Mouse (Mus musculus) ES-Bruce4 (cell line): ENCODE measurements around the gene Sv2a. TPM values are rescaled to one million over a fixed set of nuclear protein-coding genes. Genes with fewer than 3 reads are reported as not detected.
"Not testable (repeated sequence)": the region's sequence is repeated elsewhere in the genome, so short reads cannot be mapped to it uniquely, and the experiment has no call there.

Experiments used
- H3K27ac ChIP-seq: 2 replicates; pipeline ENCODE4 v1.5.1; 2012; ENCODE audit warnings: low read length, inconsistent platforms; ENCODE audit not compliant: insufficient read depth
- H3K27me3 ChIP-seq: 2 replicates; pipeline ENCODE4 v1.6.1; 2012; ENCODE audit warnings: mild to moderate bottlenecking, low read length, inconsistent platforms; ENCODE audit not compliant: control insufficient read depth, poor library complexity, insufficient read depth, severe bottlenecking
- H3K36me3 ChIP-seq: 2 replicates; pipeline ENCODE4 v1.6.1; 2012; ENCODE audit warnings: inconsistent platforms, mild to moderate bottlenecking, low read length, moderate library complexity; ENCODE audit not compliant: control insufficient read depth, poor library complexity, insufficient read depth, severe bottlenecking
- H3K4me1 ChIP-seq: one replicate; pipeline ENCODE4 v1.8.1; 2011; ENCODE audit warnings: low read length; ENCODE audit not compliant: control insufficient read depth, insufficient read depth
- H3K4me3 ChIP-seq: 2 replicates; pipeline ENCODE4 v1.5.1; 2011; ENCODE audit warnings: low read depth, mild to moderate bottlenecking, low read length
- H3K9ac ChIP-seq: 2 replicates; pipeline ENCODE4 v1.6.1; 2012; ENCODE audit warnings: low read depth, mild to moderate bottlenecking, inconsistent platforms; ENCODE audit not compliant: poor library complexity, severe bottlenecking
- H3K9me3 ChIP-seq: replicated peaks from 2 replicates; pipeline ENCODE4 v1.6.1; 2012; ENCODE audit warnings: mild to moderate bottlenecking, low read length, inconsistent platforms; ENCODE audit not compliant: control insufficient read depth, poor library complexity, insufficient read depth, severe bottlenecking
- CTCF ChIP-seq: IDR thresholded peaks from one replicate; pipeline ENCODE4 v1.8.1; 2011; ENCODE audit warnings: low read depth, low read length
- EP300 ChIP-seq: IDR thresholded peaks from 2 replicates; pipeline ENCODE4 v1.6.1; 2011; ENCODE audit warnings: low read depth, low read length; ENCODE audit not compliant: insufficient read depth
- POLR2A ChIP-seq: IDR thresholded peaks from one replicate; pipeline ENCODE4 v1.8.1; 2011; ENCODE audit warnings: low read length; ENCODE audit not compliant: insufficient read depth
- polyA plus RNA-seq: library from polyadenylated mRNA; stranded (reverse); fragments of >200 nt; gene quantifications from 2 replicates; pipeline ENCODE4 v1.2.4, GENCODE M21; 2011; ENCODE audit warnings: low read depth; ENCODE audit not compliant: missing spikeins, insufficient read depth, insufficient read length

The Sv2a gene
- polyA plus RNA-seq, 1 experiment, result 4.9 TPM

DNA sequence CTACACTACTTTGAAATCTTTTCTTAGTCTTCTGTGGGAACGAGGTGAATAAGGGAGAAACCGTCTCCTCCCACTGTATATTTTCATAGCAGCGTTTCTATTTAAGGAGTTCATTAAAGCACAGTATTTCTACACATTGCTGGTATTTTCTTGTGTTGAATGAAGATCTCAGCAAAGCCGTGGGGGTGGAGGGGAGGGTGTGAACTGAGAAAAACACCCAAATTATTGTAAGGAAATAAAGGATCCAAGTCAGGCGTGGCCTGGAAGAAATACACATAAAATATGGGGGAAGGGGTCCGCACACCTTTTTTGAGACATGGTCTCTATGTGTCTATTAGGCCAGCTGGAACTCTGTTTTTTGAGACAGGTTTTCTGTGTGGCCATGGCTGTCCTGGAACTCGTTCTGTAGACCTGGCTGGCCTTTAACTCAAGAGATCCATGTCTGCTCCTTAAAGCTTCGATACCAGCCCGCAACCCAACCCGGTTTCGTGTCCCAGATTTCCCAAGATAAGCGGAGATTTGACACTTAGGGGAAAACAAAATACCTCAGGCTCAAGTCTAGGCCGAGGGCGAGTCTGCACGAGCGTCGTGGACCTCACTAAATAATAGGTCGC lies 9.3 kb upstream of the Sv2a start:
- peak overlapping the region; percentile 93 for H3K4me3 ChIP-seq
- no peaks in the 10 kb centered on the region for H3K27me3 ChIP-seq
- no peak for TF ChIP-seq CTCF
- peak overlapping the region; percentile 62 for H3K9ac ChIP-seq
- H3K9me3 ChIP-seq, result no peaks in the 10 kb centered on the region
- peaks cover 29% of the 10 kb centered on the region for H3K36me3 ChIP-seq
- peaks cover 5% of the 10 kb centered on the region for H3K4me1 ChIP-seq
- H3K27ac ChIP-seq, result peak overlapping the region; percentile 85

DNA sequence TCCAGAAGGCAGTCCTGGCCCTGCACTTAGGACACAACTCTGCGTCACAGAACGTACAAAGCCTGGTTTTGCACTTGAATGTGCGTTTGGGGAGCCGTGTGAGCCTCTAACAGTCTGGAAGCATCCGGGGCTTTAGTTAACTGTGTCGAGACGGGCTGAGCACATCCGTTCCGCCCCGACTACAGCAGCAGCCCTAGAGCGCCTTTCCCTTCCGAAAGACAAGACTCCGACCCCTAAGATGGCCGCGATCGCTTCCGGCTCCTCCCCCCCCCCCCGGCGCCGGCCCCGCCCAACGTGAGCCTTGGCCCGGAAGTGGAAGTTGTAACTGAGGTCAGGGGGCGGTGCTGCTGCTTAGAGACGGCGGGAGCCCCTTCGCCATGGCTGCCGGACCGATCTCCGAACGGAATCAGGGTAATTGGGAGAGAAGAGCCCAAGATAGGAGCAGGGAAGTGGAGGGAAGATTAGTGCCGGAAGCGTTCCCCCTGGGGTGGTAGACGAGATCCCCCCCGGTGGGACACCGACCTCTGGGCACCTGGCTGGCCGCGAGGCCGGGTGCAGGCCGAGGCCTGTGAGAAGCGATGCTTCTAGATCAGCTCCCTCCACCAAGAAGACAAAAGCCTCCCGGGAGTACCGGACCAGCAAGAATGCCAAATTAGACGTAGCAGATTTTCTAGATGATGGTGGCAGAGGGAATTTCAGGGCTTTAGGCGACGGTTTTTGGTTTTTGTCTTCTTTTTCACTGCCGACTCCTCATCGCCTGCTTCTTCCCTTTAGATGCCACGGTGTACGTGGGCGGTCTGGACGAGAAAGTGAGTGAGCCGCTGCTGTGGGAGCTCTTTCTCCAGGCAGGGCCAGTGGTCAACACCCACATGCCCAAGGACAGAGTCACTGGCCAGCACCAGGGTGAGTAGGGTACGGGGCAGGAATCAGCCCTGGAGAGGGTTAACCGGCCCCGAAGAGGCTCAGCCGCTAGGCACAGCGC lies 8.5 kb upstream of the Sv2a start, which contains the start of gene Sf3b4:
Gene Sf3b4 (plus strand): TSS at position 136 of the 982 bp plus-strand sequence.
- Histone ChIP-seq H3K4me3 (peak within 1 kb of the TSS; percentile 93), H3K4me1 (peaks cover 5% of the 10 kb centered on the region), H3K27me3 (no peaks in the 10 kb centered on the region), H3K27ac (peak within 1 kb of the TSS; percentile 85), H3K9ac (peak within 1 kb of the TSS; percentile 62), H3K9me3 (no peaks in the 10 kb centered on the region), H3K36me3 (peaks cover 30% of the 10 kb centered on the region)
- TF ChIP-seq EP300, result 0 out of 2 replicates have a peak, but pooled peaks have one; percentile 22
- TF ChIP-seq POLR2A, result peak; percentile 68
- TF ChIP-seq CTCF, result no peak

DNA sequence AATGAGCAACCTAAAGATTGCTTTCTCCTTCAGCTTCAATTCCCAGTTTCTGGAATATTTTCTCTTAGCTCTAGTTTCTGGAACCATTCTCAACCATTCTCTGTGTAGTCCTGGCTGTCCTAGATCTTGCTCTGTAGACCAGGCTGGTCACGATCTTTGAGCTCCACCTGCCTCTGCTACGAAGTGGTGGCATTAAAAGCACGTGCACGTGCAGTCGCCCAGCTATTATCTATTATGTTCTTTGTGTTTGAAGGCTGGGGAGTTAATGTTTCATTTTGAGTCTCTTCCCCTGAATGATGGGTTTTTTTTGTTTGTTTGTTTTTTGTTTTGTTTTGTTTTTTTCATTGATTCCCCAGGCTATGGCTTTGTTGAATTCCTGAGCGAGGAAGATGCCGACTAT lies 7.8 kb upstream of the Sv2a start:
- H3K9me3 ChIP-seq, result no peaks in the 10 kb centered on the region
- TF ChIP-seq CTCF, result no peak
- no peak for TF ChIP-seq POLR2A
- no peak for TF ChIP-seq EP300
- H3K27ac ChIP-seq, result no peak overlapping the region
- peaks cover 5% of the 10 kb centered on the region for H3K4me1 ChIP-seq
- peaks cover 34% of the 10 kb centered on the region for H3K36me3 ChIP-seq
- H3K9ac ChIP-seq, result peak overlapping the region; percentile 62
- H3K4me3 ChIP-seq, result peak overlapping the region; percentile 72
- H3K27me3 ChIP-seq, result no peaks in the 10 kb centered on the region

DNA sequence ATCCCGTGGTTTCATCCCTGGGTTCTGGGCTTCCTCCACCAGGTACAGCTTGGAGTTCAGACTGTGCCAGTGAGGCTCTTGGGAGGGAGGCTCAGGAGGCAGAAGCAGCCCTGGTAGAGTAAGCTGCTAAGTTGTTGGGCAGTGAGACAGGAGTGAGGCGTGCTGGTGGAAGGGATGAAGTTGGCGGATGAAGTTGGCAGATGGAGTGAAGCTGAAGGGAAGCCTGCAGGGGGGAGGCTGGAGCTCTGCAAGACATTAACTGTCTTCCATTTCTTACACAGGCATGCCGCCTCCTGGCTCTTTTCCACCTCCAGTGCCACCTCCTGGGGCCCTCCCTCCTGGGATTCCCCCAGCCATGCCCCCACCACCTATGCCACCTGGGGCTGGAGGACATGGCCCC lies 6.9 kb upstream of the Sv2a start:
- not testable (repeated sequence) for H3K9me3 ChIP-seq, H3K9ac ChIP-seq, H3K4me1 ChIP-seq, H3K27ac ChIP-seq, H3K27me3 ChIP-seq
- Histone ChIP-seq H3K4me3 (peak overlapping the region; percentile 6), H3K36me3 (peaks cover 37% of the 10 kb centered on the region)

DNA sequence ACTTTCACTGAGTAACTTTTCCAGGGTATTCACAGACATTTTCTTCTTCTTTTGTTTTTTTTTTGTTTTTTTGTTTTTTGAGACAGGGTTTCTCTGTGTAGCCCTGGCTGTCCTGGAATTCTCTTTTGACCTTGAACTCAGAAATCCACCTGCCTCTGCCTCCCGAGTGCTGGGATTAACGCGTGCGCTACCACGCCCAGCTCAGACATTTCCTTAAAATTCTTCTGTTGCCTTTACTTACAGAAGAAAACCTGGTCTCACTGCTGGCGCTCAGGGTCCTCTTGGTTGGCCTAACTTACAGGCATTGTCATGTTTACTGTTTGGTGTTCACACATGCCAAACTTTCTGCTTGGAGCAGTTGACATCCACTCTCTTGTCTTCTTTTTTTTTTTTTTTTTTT lies 5.7 kb upstream of the Sv2a start:
- Histone ChIP-seq H3K27me3 (no peaks in the 10 kb centered on the region), H3K9ac (no peak overlapping the region), H3K4me3 (no peak overlapping the region), H3K36me3 (peaks cover 37% of the 10 kb centered on the region), H3K9me3 (no peaks in the 10 kb centered on the region), H3K27ac (no peak overlapping the region), H3K4me1 (peaks cover 4% of the 10 kb centered on the region)
- no peak for TF ChIP-seq POLR2A
- TF ChIP-seq EP300, result no peak
- TF ChIP-seq CTCF, result no peak

DNA sequence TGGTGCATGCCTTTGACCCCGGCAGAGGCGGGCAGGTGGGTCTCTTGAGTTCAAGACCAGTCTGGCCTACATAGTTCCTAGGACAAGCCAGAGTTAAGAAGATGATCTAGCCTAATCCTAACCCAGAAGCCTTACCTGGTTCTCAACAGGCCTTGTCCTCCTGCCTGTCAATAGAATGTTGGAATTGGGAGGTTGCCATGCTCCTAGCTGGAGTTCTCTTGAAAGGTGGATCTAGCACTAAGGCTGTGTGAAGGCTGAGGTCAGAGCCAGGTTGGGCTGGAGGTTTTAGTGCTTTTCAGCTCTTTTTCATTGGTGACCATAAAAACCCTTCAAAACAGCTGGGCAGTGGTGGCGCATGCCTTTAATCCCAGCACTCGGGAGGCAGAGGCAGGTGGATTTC lies 2.5 kb upstream of the Sv2a start:
- TF ChIP-seq POLR2A (no peak), EP300 (no peak), CTCF (no peak)

More for the DNA sequence above, 2.5 kb upstream of the Sv2a start:
- peaks cover 37% of the 10 kb centered on the region for H3K36me3 ChIP-seq
- no peaks in the 10 kb centered on the region for H3K9me3 ChIP-seq
- H3K9ac ChIP-seq, result no peak overlapping the region
- H3K27ac ChIP-seq, result no peak overlapping the region
- H3K4me1 ChIP-seq, result no peaks in the 10 kb centered on the region
- H3K27me3 ChIP-seq, result no peaks in the 10 kb centered on the region
- H3K4me3 ChIP-seq, result no peak overlapping the region
